Mouse (Mus musculus): Measurements from ENCODE around the gene Nt5dc2. TPM values are rescaled to one million over a fixed set of nuclear protein-coding genes. Genes with fewer than 3 reads are reported as not detected.

Gene Nt5dc2
- total and polyA plus RNA-seq, 2 experiments: 3.0 to 17.5 TPM

DNA sequence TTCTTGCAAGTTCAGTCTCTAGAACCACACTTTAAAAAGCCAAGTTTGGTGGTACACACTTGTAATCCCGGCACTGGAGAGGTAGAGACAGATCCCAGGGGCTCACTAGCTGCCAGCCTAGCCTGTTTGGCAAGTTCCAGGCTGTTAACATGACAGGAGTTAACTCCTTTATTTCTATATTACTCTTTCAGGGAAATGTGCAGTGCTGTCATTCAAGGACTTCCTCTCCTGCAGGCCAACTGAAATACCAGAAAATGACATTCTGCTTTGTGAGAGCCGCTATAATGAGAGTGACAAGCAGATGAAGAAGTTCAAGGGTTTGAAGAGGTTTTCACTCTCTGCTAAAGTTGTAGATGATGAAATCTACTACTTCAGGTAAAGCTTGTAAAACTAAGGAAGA lies 25.7 kb upstream of the Nt5dc2 start:
- no peak for DNase-seq (ENCODE audit: extremely low read depth, low read depth, low spot score)
- Histone ChIP-seq H3K4me1 (ENCODE audit: control insufficient read depth, insufficient read depth, low read length) (no peaks in the 10 kb centered on the region), H3K27me3 (ENCODE audit: control insufficient read depth, insufficient read depth, low read length) (no peaks in the 10 kb centered on the region), H3K4me3 (ENCODE audit: insufficient read depth, low read depth, low read length) (no peak overlapping the region), H3K36me3 (ENCODE audit: control insufficient read depth, insufficient read depth, low read length) (peaks cover 39% of the 10 kb centered on the region), H3K79me2 (ENCODE audit: control insufficient read depth, insufficient read depth, low read length) (no peaks in the 10 kb centered on the region), H3K9ac (ENCODE audit: low read depth, low read length) (no peak overlapping the region), H3K27ac (replicated peaks; ENCODE audit: insufficient read depth, low read depth, low read length) (no peak overlapping the region)
- no peak for TF ChIP-seq POLR2A (IDR thresholded peaks at IDR 0.05; ENCODE audit: extremely low read depth, insufficient read depth, low read length)
- TF ChIP-seq CTCF (IDR thresholded peaks at IDR 0.05; ENCODE audit: low read depth, low read length): no peak
- 95% methylated on average over 2 of the region's 2 CpGs for WGBS

DNA sequence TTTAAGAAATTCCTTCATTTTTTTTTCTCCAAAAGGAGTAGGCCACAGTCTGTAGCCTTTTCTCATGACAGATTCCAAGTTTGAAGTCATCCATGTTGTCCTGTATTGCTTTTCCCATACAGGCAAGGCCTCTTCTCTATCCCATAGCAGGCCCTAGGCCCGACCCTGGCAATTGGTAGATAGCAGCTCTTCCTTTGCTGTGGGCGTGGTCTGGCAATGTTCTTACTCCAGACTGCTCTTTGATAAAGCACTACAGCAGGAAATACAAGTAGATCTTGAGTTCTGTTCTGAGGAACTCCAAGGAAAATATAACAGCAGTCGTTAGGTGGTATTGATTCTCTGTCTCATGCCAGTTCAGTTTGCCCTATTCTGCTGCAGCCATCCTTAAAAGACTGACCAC lies 20.2 kb upstream of the Nt5dc2 start:
- no peak for DNase-seq (ENCODE audit: extremely low read depth, low read depth, low spot score)
- peaks cover 38% of the 10 kb centered on the region for H3K36me3 ChIP-seq (ENCODE audit: control insufficient read depth, insufficient read depth, low read length)
- H3K9ac ChIP-seq (ENCODE audit: low read depth, low read length): no peak overlapping the region
- peaks cover 23% of the 10 kb centered on the region for H3K4me1 ChIP-seq (ENCODE audit: control insufficient read depth, insufficient read depth, low read length)
- WGBS: 37% methylated on average over 3 of the region's 3 CpGs
- H3K79me2 ChIP-seq (ENCODE audit: control insufficient read depth, insufficient read depth, low read length): no peaks in the 10 kb centered on the region; the same call in 1 of the 2 replicates
- no peak for TF ChIP-seq POLR2A (IDR thresholded peaks at IDR 0.05; ENCODE audit: extremely low read depth, insufficient read depth, low read length)
- no peak for TF ChIP-seq CTCF (IDR thresholded peaks at IDR 0.05; ENCODE audit: low read depth, low read length)
- peak overlapping the region; percentile 41; the same call in 1 of the 2 replicates for H3K27ac ChIP-seq (replicated peaks; ENCODE audit: insufficient read depth, low read depth, low read length)
- no peak overlapping the region for H3K4me3 ChIP-seq (ENCODE audit: insufficient read depth, low read depth, low read length)
- H3K27me3 ChIP-seq (ENCODE audit: control insufficient read depth, insufficient read depth, low read length): no peaks in the 10 kb centered on the region

DNA sequence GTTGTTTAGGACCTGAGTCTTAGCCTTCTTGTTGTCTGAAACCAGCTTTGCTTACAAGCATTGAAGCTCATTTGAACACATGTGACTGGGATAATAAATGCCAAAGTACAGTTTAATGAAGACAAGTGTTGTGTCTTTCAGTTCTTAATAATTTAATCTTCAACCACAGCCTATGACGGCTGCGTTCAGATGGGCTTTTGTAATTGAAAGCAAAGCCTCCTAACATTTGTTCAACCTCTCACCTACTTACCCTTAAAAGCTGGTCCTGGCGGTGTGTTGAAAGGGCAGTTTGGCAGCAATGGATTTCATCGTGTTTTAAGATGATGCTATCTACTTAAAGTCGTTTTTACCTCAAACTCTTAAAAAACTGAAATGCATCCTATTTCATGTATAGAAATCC lies 18.7 kb upstream of the Nt5dc2 start:
- Histone ChIP-seq H3K79me2 (ENCODE audit: control insufficient read depth, insufficient read depth, low read length) (no peaks in the 10 kb centered on the region; the same call in 1 of the 2 replicates), H3K27ac (replicated peaks; ENCODE audit: insufficient read depth, low read depth, low read length) (peak overlapping the region; percentile 99), H3K27me3 (ENCODE audit: control insufficient read depth, insufficient read depth, low read length) (no peaks in the 10 kb centered on the region), H3K9ac (ENCODE audit: low read depth, low read length) (no peak overlapping the region), H3K4me3 (ENCODE audit: insufficient read depth, low read depth, low read length) (no peak overlapping the region), H3K36me3 (ENCODE audit: control insufficient read depth, insufficient read depth, low read length) (peaks cover 30% of the 10 kb centered on the region), H3K4me1 (ENCODE audit: control insufficient read depth, insufficient read depth, low read length) (peaks cover 29% of the 10 kb centered on the region)
- 29% methylated on average over 5 of the region's 5 CpGs for WGBS
- DNase-seq (ENCODE audit: extremely low read depth, low read depth, low spot score): peak; percentile 94
- TF ChIP-seq CTCF (IDR thresholded peaks at IDR 0.05; ENCODE audit: low read depth, low read length) (no peak), POLR2A (IDR thresholded peaks at IDR 0.05; ENCODE audit: extremely low read depth, insufficient read depth, low read length) (no peak)

DNA sequence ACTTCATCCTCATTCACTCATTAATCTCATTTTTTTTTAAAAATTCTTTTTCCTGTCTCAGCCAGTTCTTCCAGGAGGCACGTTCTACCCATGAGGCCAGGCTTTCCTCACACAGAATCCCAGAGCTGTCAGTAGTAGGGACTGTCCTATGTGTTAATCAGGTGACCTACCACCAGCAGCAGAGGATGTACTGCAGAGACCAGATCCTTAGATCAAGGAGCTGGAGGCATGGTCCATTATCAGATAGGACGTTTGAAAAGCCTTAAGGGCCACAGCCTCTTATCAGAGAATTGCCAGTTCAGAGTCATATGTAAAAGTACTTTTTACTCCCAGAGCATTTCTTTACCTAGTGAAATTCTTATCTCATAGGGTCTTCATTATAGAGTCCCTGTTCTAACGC lies 16.8 kb upstream of the Nt5dc2 start:
- no peak overlapping the region for H3K9ac ChIP-seq (ENCODE audit: low read depth, low read length)
- H3K27ac ChIP-seq (replicated peaks; ENCODE audit: insufficient read depth, low read depth, low read length): no peak overlapping the region
- no peak overlapping the region for H3K4me3 ChIP-seq (ENCODE audit: insufficient read depth, low read depth, low read length)
- H3K4me1 ChIP-seq (ENCODE audit: control insufficient read depth, insufficient read depth, low read length): peaks cover 29% of the 10 kb centered on the region
- 85% methylated on average over 3 of the region's 3 CpGs for WGBS
- H3K27me3 ChIP-seq (ENCODE audit: control insufficient read depth, insufficient read depth, low read length): no peaks in the 10 kb centered on the region
- H3K79me2 ChIP-seq (ENCODE audit: control insufficient read depth, insufficient read depth, low read length): peaks cover 3% of the 10 kb centered on the region; the same call in 1 of the 2 replicates
- no peak for DNase-seq (ENCODE audit: extremely low read depth, low read depth, low spot score)
- TF ChIP-seq CTCF (IDR thresholded peaks at IDR 0.05; ENCODE audit: low read depth, low read length) (no peak), POLR2A (IDR thresholded peaks at IDR 0.05; ENCODE audit: extremely low read depth, insufficient read depth, low read length) (no peak)
- peaks cover 28% of the 10 kb centered on the region for H3K36me3 ChIP-seq (ENCODE audit: control insufficient read depth, insufficient read depth, low read length)

DNA sequence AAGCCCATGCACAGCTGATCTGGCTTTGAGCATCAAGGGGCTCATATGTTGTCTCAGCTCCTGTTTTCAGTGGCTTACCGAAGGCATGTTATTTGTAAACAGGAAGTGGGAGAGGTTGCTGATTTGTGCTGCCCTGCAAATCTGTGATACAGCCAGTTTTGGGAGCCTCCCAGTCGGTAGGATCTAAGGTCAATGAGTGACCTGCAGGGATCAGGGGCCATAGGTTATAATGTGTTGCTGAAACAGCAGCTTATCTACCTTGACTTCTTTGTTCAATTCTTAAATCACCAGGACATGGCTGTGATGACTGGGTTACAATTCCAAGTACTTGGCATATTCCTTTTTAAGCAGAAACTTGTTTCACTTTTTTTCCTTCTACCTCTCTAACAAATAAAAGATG lies 15.3 kb upstream of the Nt5dc2 start:
- Histone ChIP-seq H3K36me3 (ENCODE audit: control insufficient read depth, insufficient read depth, low read length) (peaks cover 23% of the 10 kb centered on the region), H3K27ac (replicated peaks; ENCODE audit: insufficient read depth, low read depth, low read length) (peak overlapping the region; percentile 94), H3K9ac (ENCODE audit: low read depth, low read length) (no peak overlapping the region), H3K27me3 (ENCODE audit: control insufficient read depth, insufficient read depth, low read length) (no peaks in the 10 kb centered on the region), H3K4me1 (ENCODE audit: control insufficient read depth, insufficient read depth, low read length) (peaks cover 29% of the 10 kb centered on the region), H3K79me2 (ENCODE audit: control insufficient read depth, insufficient read depth, low read length) (peaks cover 3% of the 10 kb centered on the region; the same call in 1 of the 2 replicates), H3K4me3 (ENCODE audit: insufficient read depth, low read depth, low read length) (no peak overlapping the region)
- peak; percentile 94 for DNase-seq (ENCODE audit: extremely low read depth, low read depth, low spot score)
- WGBS: 7% methylated on average over 2 of the region's 2 CpGs
- TF ChIP-seq POLR2A (IDR thresholded peaks at IDR 0.05; ENCODE audit: extremely low read depth, insufficient read depth, low read length): no peak
- no peak for TF ChIP-seq CTCF (IDR thresholded peaks at IDR 0.05; ENCODE audit: low read depth, low read length)
